Mouse (Mus musculus): ENCODE results near the gene Krtap4-7.
"Not testable (repeated sequence)": the region's sequence is repeated elsewhere in the genome, so short reads cannot be mapped to it uniquely, and the experiment has no call there.

Gene Krtap4-7

DNA sequence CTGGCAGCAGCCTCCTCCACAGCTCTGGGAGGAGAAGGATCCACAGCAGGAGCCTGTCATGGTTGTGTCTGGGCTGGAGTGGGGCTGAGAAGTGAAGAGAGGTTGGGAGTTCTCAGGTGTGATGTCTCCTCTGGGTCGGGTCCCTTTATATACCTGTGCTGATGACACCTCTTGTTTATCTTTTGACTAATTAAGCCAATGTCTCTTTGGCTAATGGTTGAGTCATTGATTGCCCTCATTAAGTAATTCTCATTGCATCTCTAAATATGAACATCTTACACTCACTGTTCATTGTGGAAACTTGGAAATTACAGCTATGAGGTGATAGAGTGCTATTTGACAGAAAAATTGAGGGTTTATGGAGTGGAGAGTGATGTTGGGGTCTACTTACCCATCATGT, 40.7 kb downstream of the Krtap4-7 start, which contains the start of gene Gm11938:
Gene Gm11938, minus strand, starts transcription at position 101 of the 400 bp plus-strand sequence.
- DNase-seq (ENCODE audit: low read depth, low spot score), result not testable (repeated sequence)

DNA sequence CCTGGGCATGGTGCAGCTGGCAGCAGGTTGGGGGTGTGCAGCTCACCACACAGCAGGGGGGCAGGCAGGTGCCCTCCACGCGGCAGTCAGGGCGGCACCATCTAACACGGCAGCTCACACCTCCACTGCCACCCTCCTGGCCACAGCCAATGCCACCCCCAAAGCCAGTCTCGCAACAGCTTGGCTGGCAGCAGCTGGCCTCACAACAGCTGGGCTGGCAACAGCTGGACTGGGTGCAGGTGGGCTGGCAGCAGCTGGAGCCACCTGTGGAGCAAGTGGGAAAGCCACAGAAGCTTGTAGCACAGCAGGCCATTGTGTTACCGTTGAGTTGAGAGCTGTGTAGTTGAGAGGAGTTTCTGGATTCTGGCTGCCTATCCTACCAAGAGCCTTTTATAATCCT, 46.1 kb downstream of the Krtap4-7 start, which contains the start of gene Krtap9-3:
Gene Krtap9-3, minus strand, starts transcription at position 364 of the 400 bp plus-strand sequence.
- DNase-seq (ENCODE audit: low read depth, low spot score), result not testable (repeated sequence)

All from 3T3-L1 (cell line).